Mouse (Mus musculus): ENCODE measurements around the gene Spice1. TPM values are rescaled to one million over a fixed set of nuclear protein-coding genes. Genes with fewer than 3 reads are reported as not detected.

Spice1 gene
- 30.6 and 33.5 TPM in 2 replicates for polyA plus RNA-seq (2014; fragmentation: Nextera tagmentation; extraction: Ambion mirVana)

DNA sequence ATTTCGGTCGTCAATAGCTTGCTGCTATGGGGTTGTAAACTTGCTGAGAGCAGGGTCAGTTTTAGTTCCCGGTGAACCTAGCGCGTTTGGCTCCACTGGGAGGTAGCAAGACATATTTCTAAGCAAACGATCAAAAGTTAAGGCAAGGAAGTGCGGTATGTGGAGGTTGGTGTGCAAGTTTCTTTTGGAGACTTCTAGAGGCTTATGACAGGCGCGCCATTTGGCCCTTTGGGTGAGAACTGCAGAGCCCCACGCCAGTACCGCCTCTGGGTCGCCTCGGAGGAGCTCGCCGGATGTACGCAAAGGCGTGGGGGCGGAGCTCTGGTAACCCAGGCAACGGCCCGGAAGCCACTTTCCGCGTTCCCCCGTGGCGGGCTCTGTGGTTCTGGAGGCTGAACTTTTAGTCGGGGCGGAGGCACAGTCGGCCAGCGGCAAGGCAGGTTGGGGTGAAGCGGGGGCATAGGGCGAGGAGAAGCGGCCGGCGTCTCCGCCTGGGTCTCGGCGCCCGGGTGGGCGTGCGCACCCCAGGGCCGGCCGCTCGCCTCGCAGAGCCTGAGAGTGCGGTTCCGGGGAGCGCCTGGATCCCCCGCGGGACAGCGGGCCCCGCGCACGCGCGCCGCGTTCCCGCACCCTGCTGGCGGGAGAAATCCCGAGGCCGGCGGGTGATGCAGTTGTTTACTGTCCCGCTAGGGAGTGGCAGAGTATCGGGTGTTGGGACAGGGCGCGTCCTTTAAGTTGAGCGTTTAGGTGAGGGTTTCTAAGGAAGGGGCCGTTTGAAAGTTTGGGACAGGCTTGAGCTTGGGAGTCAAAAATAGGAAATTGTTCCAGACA, at the start of gene Spice1:
TSS of gene Spice1 (plus strand) at position 51 of the 831 bp plus-strand sequence.
- H3K9me3 ChIP-seq (ENCODE audit: low read depth, low read length), result no peaks in the 10 kb centered on the region
- peak; percentile 98 for DNase-seq
- WGBS, result under 1% methylated on average over 67 of the region's 67 CpGs
- H3K9ac ChIP-seq, result peak within 1 kb of the TSS; percentile 78
- no peaks in the 10 kb centered on the region for H3K36me3 ChIP-seq (ENCODE audit: insufficient read depth)
- ATAC-seq (ENCODE audit: insufficient read depth), result peak; percentile 99
- peak; percentile 62 for TF ChIP-seq CTCF (IDR thresholded peaks at IDR 0.05; ENCODE audit: low read depth)
- peaks cover 3% of the 10 kb centered on the region; the same call in 1 of the 2 replicates for H3K4me1 ChIP-seq (ENCODE audit: insufficient read depth)
- peak within 1 kb of the TSS; percentile 72 for H3K4me2 ChIP-seq
- peak within 1 kb of the TSS; percentile 79 for H3K4me3 ChIP-seq (ENCODE audit: low read depth, low read length)
- H3K27me3 ChIP-seq (ENCODE audit: insufficient read depth, low read length), result no peaks in the 10 kb centered on the region
- peak within 1 kb of the TSS; percentile 93 for H3K27ac ChIP-seq (ENCODE audit: low read depth)

DNA sequence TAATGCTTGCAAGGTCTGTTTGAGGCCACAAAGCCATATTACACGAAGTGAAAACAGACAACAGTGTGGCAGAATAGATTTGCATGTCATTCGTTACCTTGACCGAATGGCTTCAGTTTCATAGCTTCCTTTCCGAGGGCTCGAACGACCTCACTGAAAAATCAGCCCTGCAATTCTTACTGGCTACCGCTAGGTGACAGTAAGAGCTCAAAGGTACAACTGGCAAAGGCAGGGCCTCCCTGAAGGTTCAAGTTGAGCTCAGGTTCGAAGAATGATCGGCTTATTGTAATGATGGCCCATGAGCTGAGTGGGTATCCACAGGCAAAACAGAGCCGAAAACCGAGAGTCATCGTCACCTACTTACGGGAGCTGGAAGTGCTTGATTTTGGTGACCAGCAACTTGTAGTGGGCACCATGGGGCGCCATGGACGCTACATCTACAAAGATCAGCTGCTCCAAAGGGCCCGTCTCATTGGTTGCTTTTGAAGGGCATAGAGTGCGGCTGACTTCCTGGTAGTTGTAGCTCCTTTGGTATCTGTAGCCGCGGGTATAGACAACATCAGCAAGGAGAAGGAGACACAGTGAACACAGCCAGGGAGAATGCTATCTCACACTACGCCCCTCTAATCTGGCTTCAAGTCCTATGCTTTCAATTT, 47.4 kb upstream of the Spice1 start:
- H3K27ac ChIP-seq (ENCODE audit: low read depth), result no peak overlapping the region
- H3K27me3 ChIP-seq (ENCODE audit: insufficient read depth, low read length), result no peaks in the 10 kb centered on the region
- ATAC-seq (ENCODE audit: insufficient read depth) (no peak), DNase-seq (peak; percentile 26)
- peak; percentile 71 for TF ChIP-seq CTCF (IDR thresholded peaks at IDR 0.05; ENCODE audit: low read depth)
- 77% methylated on average over 20 of the region's 20 CpGs for WGBS
- H3K4me1 ChIP-seq (ENCODE audit: insufficient read depth), result no peaks in the 10 kb centered on the region
- no peak overlapping the region for H3K9ac ChIP-seq
- no peak overlapping the region for H3K4me2 ChIP-seq
- H3K9me3 ChIP-seq (ENCODE audit: low read depth, low read length), result no peaks in the 10 kb centered on the region; the same call in 1 of the 2 replicates
- H3K4me3 ChIP-seq (ENCODE audit: low read depth, low read length), result no peak overlapping the region
- no peaks in the 10 kb centered on the region for H3K36me3 ChIP-seq (ENCODE audit: insufficient read depth)

- no peaks in the 10 kb centered on the region for H3K27me3 ChIP-seq (ENCODE audit: insufficient read depth, low read length)
- no peak overlapping the region for H3K27ac ChIP-seq (ENCODE audit: low read depth)
- DNase-seq, result peak; percentile 3
- H3K4me2 ChIP-seq, result no peak overlapping the region
- H3K9ac ChIP-seq, result no peak overlapping the region
- no peak for TF ChIP-seq CTCF (IDR thresholded peaks at IDR 0.05; ENCODE audit: low read depth)
- no peaks in the 10 kb centered on the region for H3K4me1 ChIP-seq (ENCODE audit: insufficient read depth)
- no peak for ATAC-seq (ENCODE audit: insufficient read depth)
- 41% methylated on average over 10 of the region's 10 CpGs for WGBS
- no peak overlapping the region for H3K4me3 ChIP-seq (ENCODE audit: low read depth, low read length)
- H3K9me3 ChIP-seq (ENCODE audit: low read depth, low read length), result no peaks in the 10 kb centered on the region; the same call in 1 of the 2 replicates
- no peaks in the 10 kb centered on the region for H3K36me3 ChIP-seq (ENCODE audit: insufficient read depth)
Measured at GRCm38 (mm10) chr16:44302126-44302892, 44.6 kb upstream of the Spice1 start.

DNA sequence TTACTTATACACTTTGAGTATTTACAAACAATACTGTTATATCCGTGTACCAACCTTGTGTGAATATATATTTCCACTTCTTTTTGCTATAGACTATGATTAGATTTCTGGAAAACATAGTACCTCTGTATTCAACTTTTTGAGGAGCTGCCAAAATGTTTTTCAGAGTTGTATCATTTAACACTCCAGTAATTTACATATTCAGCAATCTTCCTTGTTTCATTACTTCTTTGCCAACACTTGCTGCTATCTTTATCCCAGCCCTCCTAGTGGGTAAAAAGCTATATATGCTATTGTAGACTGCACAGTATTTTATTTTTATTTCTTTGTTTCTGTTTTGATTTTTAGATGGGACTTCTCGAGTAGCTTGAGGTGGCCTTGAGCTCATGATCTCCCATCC, 43.1 kb upstream of the Spice1 start:
- no peak overlapping the region for H3K4me2 ChIP-seq
- ATAC-seq (ENCODE audit: insufficient read depth), result no peak
- no peaks in the 10 kb centered on the region for H3K27me3 ChIP-seq (ENCODE audit: insufficient read depth, low read length)

GRCm38 (mm10) chr16:44305606-44306005, 41.3 kb upstream of the Spice1 start:
- H3K9me3 ChIP-seq (ENCODE audit: low read depth, low read length), result no peaks in the 10 kb centered on the region
- H3K27ac ChIP-seq (ENCODE audit: low read depth), result no peak overlapping the region
- H3K9ac ChIP-seq, result no peak overlapping the region
- H3K36me3 ChIP-seq (ENCODE audit: insufficient read depth), result no peaks in the 10 kb centered on the region
- 47% methylated on average over 3 of the region's 3 CpGs for WGBS
- ATAC-seq (ENCODE audit: insufficient read depth) (no peak), DNase-seq (no peak)
- no peak overlapping the region for H3K4me2 ChIP-seq
- no peaks in the 10 kb centered on the region for H3K4me1 ChIP-seq (ENCODE audit: insufficient read depth)
- no peaks in the 10 kb centered on the region for H3K27me3 ChIP-seq (ENCODE audit: insufficient read depth, low read length)
- no peak for TF ChIP-seq CTCF (IDR thresholded peaks at IDR 0.05; ENCODE audit: low read depth)
- H3K4me3 ChIP-seq (ENCODE audit: low read depth, low read length), result no peak overlapping the region

More for the DNA sequence above, 43.1 kb upstream of the Spice1 start:
- Histone ChIP-seq H3K36me3 (ENCODE audit: insufficient read depth) (no peaks in the 10 kb centered on the region), H3K4me1 (ENCODE audit: insufficient read depth) (no peaks in the 10 kb centered on the region), H3K27ac (ENCODE audit: low read depth) (no peak overlapping the region), H3K4me3 (ENCODE audit: low read depth, low read length) (no peak overlapping the region), H3K9ac (no peak overlapping the region), H3K9me3 (ENCODE audit: low read depth, low read length) (no peaks in the 10 kb centered on the region; the same call in 1 of the 2 replicates)
- no peak for DNase-seq
- no peak for TF ChIP-seq CTCF (IDR thresholded peaks at IDR 0.05; ENCODE audit: low read depth)
- 54% methylated on average over 2 of the region's 2 CpGs for WGBS

GRCm38 (mm10) chr16:44313422-44313821, 33.5 kb upstream of the Spice1 start:
- no peak overlapping the region for H3K27ac ChIP-seq (ENCODE audit: low read depth)
- H3K9ac ChIP-seq, result no peak overlapping the region
- H3K9me3 ChIP-seq (ENCODE audit: low read depth, low read length), result no peaks in the 10 kb centered on the region
- 54% methylated on average over 4 of the region's 4 CpGs for WGBS
- H3K36me3 ChIP-seq (ENCODE audit: insufficient read depth), result no peaks in the 10 kb centered on the region
- DNase-seq, result peak; percentile 26
- H3K27me3 ChIP-seq (ENCODE audit: insufficient read depth, low read length), result no peaks in the 10 kb centered on the region
- H3K4me2 ChIP-seq, result no peak overlapping the region
- no peak for TF ChIP-seq CTCF (IDR thresholded peaks at IDR 0.05; ENCODE audit: low read depth)
- no peak for ATAC-seq (ENCODE audit: insufficient read depth)
- H3K4me1 ChIP-seq (ENCODE audit: insufficient read depth), result no peaks in the 10 kb centered on the region
- H3K4me3 ChIP-seq (ENCODE audit: low read depth, low read length), result no peak overlapping the region

Measured in lung, embryonic 14.5 days (tissue).